Mouse (Mus musculus) liver, embryonic 14.5 days (tissue): ENCODE measurements around the gene Pbx1.

Experiments used
- CTCF ChIP-seq: IDR thresholded peaks from 2 replicates; pipeline ENCODE4 v1.5.1; 2016; ENCODE audit warnings: antibody characterized with exemption, low read depth, control low read depth
- EP300 ChIP-seq: IDR thresholded peaks from 2 replicates; pipeline ENCODE4 v1.6.1; 2016; ENCODE audit warnings: antibody characterized with exemption, low read depth

GRCm38 (mm10) chr1:168341863-168342262, 90.2 kb downstream of the Pbx1 start:
- no peak for TF ChIP-seq CTCF
- no peak for TF ChIP-seq EP300
